Mouse (Mus musculus) forebrain, embryonic 11.5 days (tissue): ENCODE data around the gene Psmb6. TPM values are rescaled to one million over a fixed set of nuclear protein-coding genes. Genes with fewer than 3 reads are reported as not detected.
"Not testable (repeated sequence)": the region's sequence is repeated elsewhere in the genome, so short reads cannot be mapped to it uniquely, and the experiment has no call there.

Source experiments
- ATAC-seq: fragments of 200-750 bp; cut with Nextera tagmentation; replicated peaks from 2 replicates; pipeline ENCODE4 v1.8.0; 2017; ENCODE audit warnings: moderate TSS enrichment; ENCODE audit not compliant: low FRiP score
- DNase-seq: peaks from one replicate; pipeline ENCODE4 v3.0.0-alpha.2; 2017; ENCODE audit warnings: low spot score
- H3K27ac ChIP-seq: fragments of 300-500 bp; sonication (generic); 2 replicates; pipeline ENCODE4 v1.5.1; 2014; ENCODE audit warnings: low read depth, low read length
- H3K27me3 ChIP-seq: fragments of 300-500 bp; sonication (generic); 2 replicates; pipeline ENCODE4 v1.6.1; 2014; ENCODE audit warnings: mild to moderate bottlenecking, low read length, mixed read lengths; ENCODE audit not compliant: control insufficient read depth, insufficient read depth
- H3K36me3 ChIP-seq: fragments of 300-500 bp; sonication (generic); 2 replicates; pipeline ENCODE4 v1.6.1; 2014; ENCODE audit warnings: mild to moderate bottlenecking, low read length, moderate library complexity, mixed read lengths; ENCODE audit not compliant: control insufficient read depth, insufficient read depth
- H3K4me1 ChIP-seq: fragments of 300-500 bp; sonication (generic); replicated peaks from 2 replicates; pipeline ENCODE4 v1.6.1; 2014; ENCODE audit warnings: low read length, mixed read lengths; ENCODE audit not compliant: control insufficient read depth, insufficient read depth
- H3K4me2 ChIP-seq: fragments of 300-500 bp; sonication (generic); 2 replicates; pipeline ENCODE4 v1.6.1; 2014; ENCODE audit warnings: low read depth, mild to moderate bottlenecking, low read length, moderate library complexity, mixed read lengths; ENCODE audit not compliant: severe bottlenecking
- H3K4me3 ChIP-seq: fragments of 300-500 bp; sonication (generic); 2 replicates; pipeline ENCODE4 v1.5.1; 2014; ENCODE audit warnings: low read depth, low read length
- H3K9ac ChIP-seq: fragments of 300-500 bp; sonication (generic); 2 replicates; pipeline ENCODE4 v1.6.1; 2014; ENCODE audit warnings: low read length
- H3K9me3 ChIP-seq: fragments of 300-500 bp; sonication (generic); 2 replicates; pipeline ENCODE4 v1.6.1; 2016; ENCODE audit warnings: low read length, mixed read lengths; ENCODE audit not compliant: control insufficient read depth
- WGBS: fragments of 180-500 bp; shearing (Covaris S2); extraction: QIAGEN DNeasy Blood & Tissue Kit; methylation state at CpG from one replicate; pipeline ENCODE4 v1.1.7; 2014; 5-methylcytosine and 5-hydroxymethylcytosine counted together
- polyA plus RNA-seq: library from polyadenylated mRNA; unstranded; fragments of >200 nt; fragmentation: Nextera tagmentation; extraction: Ambion mirVana; gene quantifications from 2 replicates; pipeline ENCODE4 v1.2.1, GENCODE M21; 2014

Gene Psmb6
- polyA plus RNA-seq, 1 experiment from 2014 or later, result 812 TPM

DNA sequence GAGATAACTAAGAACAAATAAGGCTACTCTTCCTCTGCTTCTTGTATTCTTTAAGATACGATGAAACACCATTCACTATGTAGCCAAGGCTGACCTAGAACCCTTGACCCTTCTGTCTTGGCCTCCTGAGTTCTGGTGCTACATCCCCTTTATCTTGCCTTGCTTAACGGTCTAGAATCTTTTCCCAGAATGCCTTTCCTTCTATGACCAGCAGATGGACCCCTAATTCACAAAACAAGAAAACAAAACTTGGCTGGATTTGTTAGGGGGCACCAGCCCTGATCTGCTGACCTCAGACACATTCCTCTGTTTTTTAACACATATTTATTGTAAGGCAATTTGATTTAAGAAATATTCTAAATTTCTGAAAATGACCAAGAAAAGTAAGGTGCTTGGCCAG, 8.8 kb upstream of the Psmb6 start:
- 0 out of 2 replicates have a peak, but pooled peaks cover 5% of the 10 kb centered on the region for H3K4me1 ChIP-seq
- H3K4me2 ChIP-seq, result no peak overlapping the region
- DNase-seq (no peak), ATAC-seq (no peak)
- WGBS, result 33% methylated on average over 2 of the region's 2 CpGs
- H3K36me3 ChIP-seq, result no peaks in the 10 kb centered on the region
- no peak overlapping the region for H3K27ac ChIP-seq
- H3K4me3 ChIP-seq, result no peak overlapping the region
- H3K27me3 ChIP-seq, result peaks cover 2% of the 10 kb centered on the region
- no peaks in the 10 kb centered on the region for H3K9me3 ChIP-seq
- no peak overlapping the region for H3K9ac ChIP-seq

DNA sequence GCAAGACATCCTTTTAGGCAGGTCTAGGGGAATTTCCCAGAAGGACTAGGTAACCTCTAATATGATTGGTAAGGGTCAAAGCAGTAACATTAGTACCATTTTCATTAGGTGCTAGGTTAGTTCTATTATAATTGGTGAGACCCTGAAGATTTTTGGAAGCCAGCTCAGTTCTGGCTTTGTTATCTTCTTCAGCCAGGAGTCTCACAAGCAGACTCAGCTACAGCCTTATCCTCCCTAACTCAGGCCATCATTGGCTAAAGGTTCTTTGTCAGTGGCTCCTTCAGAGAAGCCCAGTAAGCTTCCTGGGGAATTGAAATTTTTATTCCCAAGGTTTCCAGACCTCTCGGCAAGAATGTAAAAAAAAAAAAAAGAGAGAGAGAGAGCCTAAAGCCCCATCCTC, 6.7 kb upstream of the Psmb6 start:
- no peaks in the 10 kb centered on the region for H3K36me3 ChIP-seq

DNA sequence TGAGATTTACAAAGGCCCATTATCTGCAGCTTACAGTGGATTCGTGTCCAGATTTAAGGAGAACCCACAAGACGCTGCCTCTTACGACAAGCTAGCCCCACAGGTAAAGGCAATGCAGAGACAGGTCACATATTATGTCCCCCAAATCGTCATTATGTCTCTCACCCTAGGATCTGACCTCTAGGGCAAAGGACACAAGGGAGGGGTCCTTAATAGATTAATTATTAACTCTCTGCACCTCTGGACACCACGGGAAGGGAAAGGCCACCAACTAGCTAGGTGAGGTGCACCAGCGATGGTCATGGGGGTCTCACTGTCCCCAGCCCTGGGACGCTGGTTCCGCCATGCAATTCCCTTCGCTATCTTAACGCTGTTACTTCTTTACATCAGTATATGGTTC, 6.2 kb upstream of the Psmb6 start, which contains the start of gene Gltpd2:
Gene Gltpd2 (plus strand): TSS at position 274 of the 400 bp plus-strand sequence.
- H3K9ac ChIP-seq, result peak within 1 kb of the TSS; percentile 59
- DNase-seq, result no peak

More for the DNA sequence above, 6.7 kb upstream of the Psmb6 start:
- 73% methylated on average over 1 of the region's 1 CpGs for WGBS
- Histone ChIP-seq H3K9me3 (no peaks in the 10 kb centered on the region), H3K4me3 (no peak overlapping the region), H3K9ac (no peak overlapping the region), H3K4me2 (no peak overlapping the region), H3K4me1 (0 out of 2 replicates have a peak, but pooled peaks cover 5% of the 10 kb centered on the region), H3K27ac (no peak overlapping the region), H3K27me3 (peaks cover 2% of the 10 kb centered on the region)
- DNase-seq (no peak), ATAC-seq (no peak)

DNA sequence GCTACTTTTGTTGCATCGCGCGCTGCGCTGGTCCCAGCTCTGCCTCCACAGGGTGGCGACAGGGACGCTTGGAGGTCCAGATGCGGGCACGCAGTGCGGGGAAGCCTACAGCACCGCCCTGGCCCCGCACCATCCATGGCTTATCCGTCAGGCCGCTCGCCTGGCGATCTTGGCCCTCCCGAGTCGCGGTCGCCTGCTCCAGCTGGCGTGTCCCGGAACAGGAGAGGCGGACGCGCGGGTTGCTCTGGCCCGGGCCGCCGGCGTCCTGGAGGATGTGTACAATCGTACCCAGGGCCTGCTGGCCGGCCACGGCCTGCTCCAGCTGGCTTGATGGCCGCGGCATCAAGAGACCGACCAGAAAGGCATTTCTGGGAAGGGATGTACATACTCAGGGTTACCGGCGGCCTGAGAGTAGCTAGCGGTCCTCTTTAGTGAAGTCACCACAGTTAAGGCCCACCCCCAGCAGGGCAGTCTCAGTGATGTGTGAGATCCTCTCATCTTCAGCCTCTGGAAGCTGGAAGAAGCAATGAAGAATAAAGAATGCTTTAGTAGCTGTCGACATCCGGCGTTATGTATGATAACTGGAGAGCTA, 4.9 kb upstream of the Psmb6 start:
- Histone ChIP-seq H3K4me2 (peak overlapping the region; percentile 50), H3K9ac (peak overlapping the region; percentile 59), H3K27ac (0 out of 2 replicates have a peak overlapping the region, but pooled peaks have one; percentile 3), H3K4me1 (0 out of 2 replicates have a peak, but pooled peaks cover 5% of the 10 kb centered on the region), H3K4me3 (peak overlapping the region; percentile 11; the same call in 1 of the 2 replicates), H3K9me3 (no peaks in the 10 kb centered on the region), H3K36me3 (no peaks in the 10 kb centered on the region), H3K27me3 (peaks cover 2% of the 10 kb centered on the region)
- 11% methylated on average over 41 of the region's 41 CpGs for WGBS
- peak; percentile 76 for DNase-seq
- no peak for ATAC-seq

More for the DNA sequence above, 6.2 kb upstream of the Psmb6 start, which contains the start of gene Gltpd2:
- no peaks in the 10 kb centered on the region for H3K9me3 ChIP-seq
- H3K4me3 ChIP-seq, result no peak within 1 kb of the TSS; the same call in 1 of the 2 replicates
- no peak within 1 kb of the TSS for H3K27ac ChIP-seq
- ATAC-seq, result no peak
- H3K4me2 ChIP-seq, result peak within 1 kb of the TSS; percentile 50
- 84% methylated on average over 10 of the region's 10 CpGs for WGBS
- peaks cover 2% of the 10 kb centered on the region for H3K27me3 ChIP-seq
- H3K36me3 ChIP-seq, result no peaks in the 10 kb centered on the region
- 0 out of 2 replicates have a peak, but pooled peaks cover 5% of the 10 kb centered on the region for H3K4me1 ChIP-seq

GRCm38 (mm10) chr11:70523306-70523989, 1.7 kb upstream of the Psmb6 start:
- not testable (repeated sequence) for DNase-seq, H3K4me3 ChIP-seq, H3K9ac ChIP-seq, H3K27me3 ChIP-seq, H3K9me3 ChIP-seq, H3K27ac ChIP-seq, H3K36me3 ChIP-seq, ATAC-seq, H3K4me2 ChIP-seq
- 95% methylated on average over 8 of the region's 8 CpGs for WGBS
- peaks cover 12% of the 10 kb centered on the region; the same call in 1 of the 2 replicates for H3K4me1 ChIP-seq

DNA sequence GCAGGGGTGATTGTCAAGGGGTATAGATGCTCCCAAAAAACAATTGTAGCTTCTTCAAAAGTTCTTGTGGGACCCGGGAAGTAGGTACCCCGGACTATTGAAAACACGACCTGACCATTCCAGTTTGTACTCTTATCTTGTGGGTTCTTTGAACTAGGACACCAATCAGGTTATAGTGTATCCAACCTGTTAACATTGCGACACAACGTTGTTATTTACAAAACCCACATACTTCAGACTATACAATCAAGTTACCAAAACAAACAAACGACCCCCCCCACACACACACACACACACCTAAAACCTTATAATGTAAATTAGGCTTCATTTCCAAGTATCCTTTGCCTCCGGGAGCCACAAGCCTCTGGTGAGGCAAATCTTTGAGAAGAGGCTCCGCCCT, 385 bp upstream of the Psmb6 start:
- peak overlapping the region; percentile 77 for H3K4me3 ChIP-seq
- peak overlapping the region; percentile 37 for H3K4me2 ChIP-seq
- H3K27me3 ChIP-seq, result peaks cover 2% of the 10 kb centered on the region
- WGBS, result 7% methylated on average over 8 of the region's 8 CpGs
- ATAC-seq (no peak; the same call in 1 of the 2 replicates), DNase-seq (no peak)
- no peaks in the 10 kb centered on the region for H3K9me3 ChIP-seq
- H3K36me3 ChIP-seq, result peaks cover 10% of the 10 kb centered on the region; the same call in 1 of the 2 replicates
- peak overlapping the region; percentile 35; the same call in 1 of the 2 replicates for H3K9ac ChIP-seq
- H3K27ac ChIP-seq, result no peak overlapping the region
- H3K4me1 ChIP-seq, result peaks cover 12% of the 10 kb centered on the region; the same call in 1 of the 2 replicates

DNA sequence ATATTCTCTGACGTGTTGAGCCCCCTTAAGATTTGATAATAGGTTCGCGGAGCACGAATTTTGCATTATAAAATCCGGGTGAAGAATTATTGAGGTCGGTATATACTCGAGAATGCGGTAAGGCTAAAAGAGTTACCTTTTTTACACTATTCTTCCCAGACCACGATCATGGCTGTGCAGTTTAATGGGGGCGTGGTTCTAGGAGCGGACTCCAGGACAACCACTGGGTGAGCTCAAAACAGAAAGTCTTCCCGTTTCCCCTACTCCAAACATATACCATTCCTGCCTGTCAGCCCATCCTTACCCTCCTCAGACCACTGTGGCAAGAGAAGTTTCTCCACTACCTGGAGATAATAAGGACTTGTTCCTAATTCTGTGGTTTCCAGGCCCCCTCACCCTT, 559 bp downstream of the Psmb6 start:
- 1% methylated on average over 12 of the region's 12 CpGs for WGBS
- DNase-seq (no peak), ATAC-seq (peak; percentile 52)
- Histone ChIP-seq H3K9me3 (no peaks in the 10 kb centered on the region), H3K36me3 (peaks cover 10% of the 10 kb centered on the region; the same call in 1 of the 2 replicates), H3K27ac (no peak overlapping the region), H3K9ac (peak overlapping the region; percentile 74), H3K4me1 (peaks cover 7% of the 10 kb centered on the region; the same call in 1 of the 2 replicates), H3K4me2 (peak overlapping the region; percentile 80), H3K27me3 (no peaks in the 10 kb centered on the region), H3K4me3 (peak overlapping the region; percentile 77)

DNA sequence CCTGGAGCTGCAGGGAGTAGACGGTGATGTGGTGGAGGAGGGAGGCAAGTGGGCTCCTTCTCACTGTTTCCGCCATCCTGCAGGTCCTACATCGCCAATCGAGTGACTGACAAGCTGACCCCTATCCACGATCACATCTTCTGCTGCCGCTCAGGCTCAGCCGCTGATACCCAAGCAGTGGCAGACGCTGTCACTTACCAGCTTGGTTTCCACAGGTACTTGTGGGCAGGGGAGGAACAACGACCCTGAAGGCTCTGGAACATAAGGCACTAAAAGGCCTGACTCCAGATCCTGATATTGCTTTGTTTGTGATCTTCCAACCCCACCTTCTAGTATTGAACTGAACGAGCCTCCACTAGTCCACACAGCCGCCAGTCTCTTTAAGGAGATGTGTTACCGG, 1.0 kb downstream of the Psmb6 start:
- Histone ChIP-seq H3K4me3 (peak overlapping the region; percentile 77), H3K9me3 (no peaks in the 10 kb centered on the region), H3K4me2 (peak overlapping the region; percentile 80), H3K9ac (peak overlapping the region; percentile 74), H3K4me1 (peaks cover 7% of the 10 kb centered on the region; the same call in 1 of the 2 replicates), H3K36me3 (peaks cover 10% of the 10 kb centered on the region; the same call in 1 of the 2 replicates), H3K27me3 (no peaks in the 10 kb centered on the region), H3K27ac (no peak overlapping the region)
- ATAC-seq, result no peak
- 91% methylated on average over 12 of the region's 12 CpGs for WGBS
- DNase-seq, result no peak
